Mouse (Mus musculus): ENCODE measurements around the gene Ube2d3.
"Not testable (repeated sequence)": the region's sequence is repeated elsewhere in the genome, so short reads cannot be mapped to it uniquely, and the experiment has no call there.

Gene Ube2d3

GRCm38 (mm10) chr3:135438531-135438912 is 573 bp downstream of the Ube2d3 start:
- in situ Hi-C loops (cut with MboI), result no loop called here

- in situ Hi-C loops (cut with MboI), result no loop called here
Observed at GRCm38 (mm10) chr3:135438913-135439531, 1.1 kb downstream of the Ube2d3 start.

- in situ Hi-C loops (cut with MboI), result no loop called here
Observed at GRCm38 (mm10) chr3:135439651-135440050, 1.7 kb downstream of the Ube2d3 start.

DNA sequence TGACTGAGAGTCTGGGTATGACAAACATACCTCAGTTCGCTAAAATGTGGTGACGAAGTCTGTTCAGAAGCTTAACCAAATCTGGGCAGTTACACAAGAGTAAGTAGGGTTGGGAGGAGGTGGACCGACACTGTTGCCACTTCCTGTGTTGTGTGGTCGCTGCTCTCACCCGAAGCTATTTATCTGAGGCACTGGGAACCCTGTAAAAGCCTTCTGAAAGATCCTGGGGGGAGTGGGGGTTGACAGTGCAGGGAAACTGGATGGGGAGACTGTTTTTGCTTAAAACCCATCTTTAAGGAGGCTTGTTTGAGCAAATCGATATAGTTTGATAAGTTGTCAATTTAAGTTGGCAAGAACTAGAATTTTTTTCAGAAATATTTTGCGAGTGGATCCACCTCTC is 2.3 kb downstream of the Ube2d3 start:
- in situ Hi-C loops (cut with MboI), result no loop called here

DNA sequence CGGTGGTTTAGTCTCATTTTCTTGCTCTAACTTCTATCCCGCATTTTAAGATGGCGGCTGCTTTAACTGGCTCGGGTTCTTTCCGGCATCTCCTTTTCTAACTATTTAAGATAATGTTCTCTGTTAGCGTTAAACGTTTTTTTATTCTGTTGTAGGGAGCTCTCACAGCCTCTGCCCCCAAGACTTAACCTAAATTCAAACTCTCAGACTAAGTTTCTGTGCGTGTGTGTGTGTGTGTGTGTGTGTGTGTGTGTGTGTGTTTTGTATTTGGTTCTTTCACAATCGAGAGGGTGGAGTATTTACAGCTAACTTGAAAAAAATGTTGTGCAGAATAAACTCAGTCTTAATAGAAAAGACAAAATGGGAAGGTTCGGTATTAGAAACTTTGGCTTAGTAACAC is 2.7 kb downstream of the Ube2d3 start:
- in situ Hi-C loops (cut with MboI), result no loop called here

- in situ Hi-C loops (cut with MboI), result no loop called here
Observed at GRCm38 (mm10) chr3:135444930-135445329, 7.0 kb downstream of the Ube2d3 start.

GRCm38 (mm10) chr3:135458981-135459380 is 21.0 kb downstream of the Ube2d3 start:
- in situ Hi-C loops (cut with MboI), result no loop called here

- in situ Hi-C loops (cut with MboI), result no loop called here
Observed at GRCm38 (mm10) chr3:135468402-135468801, 30.5 kb downstream of the Ube2d3 start.

- in situ Hi-C loops (cut with MboI), result no loop called here
Observed at GRCm38 (mm10) chr3:135469146-135469545, 31.2 kb downstream of the Ube2d3 start.

GRCm38 (mm10) chr3:135469974-135470373 is 32.0 kb downstream of the Ube2d3 start:
- in situ Hi-C loops (cut with MboI), result no loop called here

DNA sequence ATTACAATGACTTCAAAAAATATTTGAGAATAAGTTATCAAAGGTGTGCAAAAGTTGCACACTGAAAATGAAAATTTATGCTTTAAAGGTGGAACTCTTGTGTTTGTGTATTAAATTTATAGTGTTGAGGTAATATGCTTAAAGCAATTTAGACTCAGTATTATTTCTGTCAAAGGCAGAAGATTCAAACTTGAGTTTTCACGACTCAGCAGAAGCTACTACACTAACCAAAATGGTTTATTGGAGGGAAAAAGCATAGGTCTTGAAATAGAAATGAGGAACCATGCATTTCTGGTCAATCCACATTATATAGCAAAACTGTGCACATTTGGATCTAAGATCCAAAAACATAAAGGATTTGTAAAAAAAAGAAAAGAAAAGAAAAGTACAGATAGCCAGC is 32.9 kb downstream of the Ube2d3 start:
- in situ Hi-C loops (cut with MboI), result no loop called here

GRCm38 (mm10) chr3:135475025-135475424 is 37.1 kb downstream of the Ube2d3 start:
- in situ Hi-C loops (cut with MboI), result no loop called here

GRCm38 (mm10) chr3:135476286-135476685 is 38.3 kb downstream of the Ube2d3 start:
- in situ Hi-C loops (cut with MboI), result no loop called here

- in situ Hi-C loops (cut with MboI), result no loop called here
Observed at GRCm38 (mm10) chr3:135476977-135477376, 39.0 kb downstream of the Ube2d3 start.

DNA sequence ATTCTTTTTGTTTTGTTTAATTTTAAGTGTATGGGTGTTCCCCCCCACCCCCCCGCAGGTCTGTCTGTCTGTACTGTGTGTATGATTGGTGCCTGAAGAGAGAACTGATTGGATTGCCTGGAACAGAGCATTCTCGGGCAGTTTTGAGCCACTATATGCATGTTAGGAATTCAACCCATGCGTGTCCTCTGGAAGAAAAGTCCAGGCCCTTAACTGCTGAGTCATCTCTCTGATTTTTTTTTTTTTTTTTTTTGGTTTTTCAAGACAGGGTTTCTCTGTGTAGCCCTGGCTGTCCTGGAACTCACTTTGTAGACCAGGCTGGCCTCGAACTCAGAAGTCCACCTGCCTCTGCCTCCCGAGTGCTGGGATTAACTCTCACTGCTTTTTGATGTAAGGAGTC is 41.1 kb downstream of the Ube2d3 start:
- in situ Hi-C loops (cut with MboI), result not testable (repeated sequence)

DNA sequence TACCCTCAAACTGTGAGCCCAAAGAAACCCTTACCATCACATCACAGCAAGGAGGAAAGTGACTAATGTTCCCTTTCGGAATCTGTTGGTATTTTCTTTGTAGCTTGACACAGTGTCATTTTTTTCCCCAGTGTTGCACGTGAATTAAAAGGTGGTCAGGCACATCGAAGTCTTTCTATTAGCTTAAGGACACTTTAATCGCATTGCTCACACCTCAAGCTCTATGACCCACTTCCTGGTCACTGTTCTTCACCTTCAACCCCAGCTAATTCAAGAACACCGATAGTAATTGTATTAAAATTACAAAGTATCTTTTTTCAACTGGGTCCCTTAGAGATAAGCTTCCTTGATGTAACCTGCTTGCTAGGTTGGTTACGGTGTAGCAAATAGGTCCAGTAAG is 42.8 kb downstream of the Ube2d3 start:
- in situ Hi-C loops (cut with MboI), result no loop called here

GRCm38 (mm10) chr3:135481608-135482007 is 43.7 kb downstream of the Ube2d3 start:
- in situ Hi-C loops (cut with MboI), result no loop called here

- in situ Hi-C loops (cut with MboI), result not testable (repeated sequence)
Observed at GRCm38 (mm10) chr3:135484650-135485049, 46.7 kb downstream of the Ube2d3 start.

GRCm38 (mm10) chr3:135485128-135485899 is 47.4 kb downstream of the Ube2d3 start, which contains the start of gene Manba:
Gene Manba, plus strand, starts transcription at chr3:135485611.
- in situ Hi-C loops (cut with MboI), result no loop called here

GRCm38 (mm10) chr3:135485900-135486241 is 47.9 kb downstream of the Ube2d3 start:
- in situ Hi-C loops (cut with MboI), result no loop called here

GRCm38 (mm10) chr3:135486351-135486750 is 48.4 kb downstream of the Ube2d3 start:
- in situ Hi-C loops (cut with MboI), result no loop called here

DNA sequence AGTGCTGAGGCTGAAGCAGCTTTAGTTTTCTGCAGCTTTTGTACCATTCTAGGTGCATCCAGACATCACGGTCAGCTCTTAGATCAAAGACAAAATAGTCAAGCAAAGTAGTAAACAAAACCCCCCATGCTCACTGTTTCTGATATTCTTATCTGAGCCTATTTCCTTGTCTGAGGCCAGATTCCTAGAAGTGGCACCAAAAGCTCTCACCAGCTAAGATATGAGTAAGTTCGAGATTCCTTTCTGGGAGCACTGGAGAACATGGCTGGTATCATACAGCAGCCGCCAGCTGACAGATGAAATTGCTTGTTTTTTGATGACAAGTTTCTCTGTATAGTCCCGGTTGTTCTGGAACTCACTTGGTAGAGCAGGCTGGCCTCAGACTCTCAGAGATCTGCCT is 49.9 kb downstream of the Ube2d3 start:
- in situ Hi-C loops (cut with MboI), result no loop called here

GRCm38 (mm10) chr3:135489865-135490520 is 52.0 kb downstream of the Ube2d3 start:
- in situ Hi-C loops (cut with MboI), result no loop called here

All from mature B cell (primary cell).